Mouse (Mus musculus) midbrain, embryonic 14.5 days (tissue): ENCODE measurements at regions not wholly inside any gene's neighbourhood (a gene's known extent, or its start where the extent isn't known, plus 50 kb on each side); places are given as distances from the start of the nearest gene placed in this dataset.
A peak's percentile ranks its signal among the peaks of the same experiment; 100 is the strongest.

Experiments
- ATAC-seq: fragments of 200-750 bp; cut with Nextera tagmentation; 2 replicates; pipeline ENCODE4 v1.8.0; 2017; ENCODE audit warnings: moderate number of reproducible peaks, moderate library complexity; ENCODE audit not compliant: low FRiP score, low TSS enrichment
- DNase-seq: peaks from one replicate; pipeline ENCODE4 v3.0.0-alpha.2; 2015
- H3K27ac ChIP-seq: fragments of 300-500 bp; sonication (generic); replicated peaks from 2 replicates; pipeline ENCODE4 v1.5.1; 2014; ENCODE audit warnings: mild to moderate bottlenecking, low read depth, low read length, moderate library complexity
- H3K27me3 ChIP-seq: fragments of 300-500 bp; sonication (generic); 2 replicates; pipeline ENCODE4 v1.6.1; 2014; ENCODE audit warnings: low read length, control low read depth, mixed read lengths; ENCODE audit not compliant: control insufficient read depth, insufficient read depth
- H3K36me3 ChIP-seq: fragments of 300-500 bp; sonication (generic); 2 replicates; pipeline ENCODE4 v1.6.1; 2014; ENCODE audit warnings: low read length, control low read depth; ENCODE audit not compliant: control insufficient read depth, insufficient read depth
- H3K4me1 ChIP-seq: fragments of 300-500 bp; sonication (generic); 2 replicates; pipeline ENCODE4 v1.6.1; 2014; ENCODE audit warnings: mild to moderate bottlenecking, antibody characterized with exemption, low read length, control low read depth; ENCODE audit not compliant: control insufficient read depth, insufficient read depth
- H3K4me2 ChIP-seq: fragments of 300-500 bp; sonication (generic); 2 replicates; pipeline ENCODE4 v1.6.1; 2014; ENCODE audit warnings: mild to moderate bottlenecking, low read length, moderate library complexity
- H3K4me3 ChIP-seq: fragments of 300-500 bp; sonication (generic); replicated peaks from 2 replicates; pipeline ENCODE4 v1.5.1; 2014; ENCODE audit warnings: low read depth, low read length
- H3K9ac ChIP-seq: fragments of 300-500 bp; sonication (generic); replicated peaks from 2 replicates; pipeline ENCODE4 v1.6.1; 2014; ENCODE audit warnings: mild to moderate bottlenecking, low read length, moderate library complexity
- H3K9me3 ChIP-seq: fragments of 300-500 bp; sonication (generic); 2 replicates; pipeline ENCODE4 v1.6.1; 2016; ENCODE audit warnings: low read length, control low read depth, mixed read lengths; ENCODE audit not compliant: control insufficient read depth
- WGBS: fragments of 180-500 bp; shearing (Covaris S2); extraction: QIAGEN DNeasy Blood & Tissue Kit; methylation state at CpG from one replicate; pipeline ENCODE4 v1.1.7; 2014; 5-methylcytosine and 5-hydroxymethylcytosine counted together

DNA sequence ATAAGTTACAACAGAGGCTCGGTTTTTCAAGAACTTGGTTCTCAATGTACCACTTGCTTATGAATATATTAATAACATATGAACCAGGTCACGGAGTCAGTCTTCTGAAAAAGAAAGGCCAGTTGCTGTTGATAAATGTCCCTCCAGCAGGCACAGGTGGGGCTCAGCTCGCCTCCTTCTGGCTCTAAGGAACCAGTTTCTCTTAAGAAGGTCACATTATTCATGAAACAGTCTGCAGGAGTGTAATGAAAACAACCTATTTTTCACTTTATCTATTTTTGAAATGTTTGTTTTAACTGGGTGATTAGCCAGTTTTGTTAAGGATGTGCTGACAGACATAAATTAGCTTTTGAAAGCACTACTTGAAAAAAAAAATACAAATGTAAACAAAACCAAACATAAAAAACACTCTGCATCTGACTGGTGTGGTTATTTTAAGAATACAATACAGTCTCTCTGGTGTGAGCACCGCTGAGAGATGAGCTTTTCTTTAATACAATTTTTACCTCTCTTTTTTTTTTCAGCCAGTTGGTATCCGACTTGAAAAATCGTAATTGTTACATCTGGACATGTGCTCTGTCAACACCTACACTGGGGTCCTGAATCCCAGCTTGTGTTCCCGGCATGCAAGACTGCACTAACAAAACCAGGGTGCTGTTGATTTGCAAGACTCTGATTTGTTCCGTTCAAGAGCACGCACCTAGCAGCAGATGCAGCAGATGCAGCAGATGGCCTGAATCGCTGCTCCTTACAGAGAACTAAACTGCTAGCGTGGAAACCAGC is 651.8 kb downstream of the Ntrk3 start:
- no peak overlapping the region for H3K9ac ChIP-seq
- no peak for ATAC-seq
- H3K36me3 ChIP-seq: no peaks in the 10 kb centered on the region
- no peak overlapping the region for H3K27ac ChIP-seq
- DNase-seq: peak; percentile 51
- H3K4me1 ChIP-seq: no peaks in the 10 kb centered on the region; the same call in 1 of the 2 replicates
- WGBS: 50% methylated on average over 11 of the region's 11 CpGs
- no peak overlapping the region for H3K4me2 ChIP-seq
- no peaks in the 10 kb centered on the region for H3K27me3 ChIP-seq
- H3K4me3 ChIP-seq: no peak overlapping the region
- no peaks in the 10 kb centered on the region for H3K9me3 ChIP-seq

DNA sequence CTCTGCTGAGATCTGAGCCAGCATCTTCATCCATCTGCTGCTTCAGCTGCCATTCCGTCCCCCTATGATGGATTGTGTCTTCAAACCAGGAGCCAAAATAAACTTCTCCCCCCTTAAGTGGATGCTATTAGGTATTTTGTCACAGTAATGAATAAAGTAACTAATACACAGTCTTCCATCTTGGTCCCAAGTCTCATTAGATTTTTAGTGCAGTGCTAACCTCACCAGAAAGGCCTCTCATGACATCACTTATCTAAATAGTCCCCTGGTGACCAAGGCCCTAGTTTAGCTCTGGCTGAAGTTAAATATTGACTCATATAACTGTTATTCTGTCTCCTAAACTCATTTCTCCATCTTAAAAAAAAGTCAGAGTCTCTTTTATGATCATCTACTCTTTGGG is 658.1 kb downstream of the Ntrk3 start:
- Histone ChIP-seq H3K27me3 (no peaks in the 10 kb centered on the region), H3K27ac (no peak overlapping the region), H3K4me1 (no peaks in the 10 kb centered on the region), H3K36me3 (no peaks in the 10 kb centered on the region), H3K9ac (no peak overlapping the region), H3K4me2 (no peak overlapping the region), H3K4me3 (no peak overlapping the region), H3K9me3 (no peaks in the 10 kb centered on the region)
- 96% methylated on average over 1 of the region's 1 CpGs for WGBS
- ATAC-seq (no peak), DNase-seq (no peak)

DNA sequence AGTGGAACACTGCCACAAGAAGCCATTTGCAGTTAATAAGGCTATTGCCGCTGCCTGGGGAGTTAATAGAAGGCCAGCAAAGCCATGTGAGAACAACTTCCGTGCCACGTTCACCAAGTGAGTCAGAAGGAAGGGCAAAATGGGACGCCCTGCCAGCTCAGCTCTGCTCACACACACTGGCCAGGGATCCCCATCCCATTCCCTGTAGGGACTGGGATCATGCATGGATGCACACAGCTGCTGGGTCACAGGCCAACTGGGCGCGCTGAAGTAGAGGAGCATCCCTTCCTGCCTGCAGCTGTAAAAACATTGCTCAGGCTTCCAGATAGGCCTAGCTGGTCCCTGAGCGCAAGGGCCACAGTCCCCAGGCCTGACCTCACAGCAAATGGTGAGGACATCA is 666.7 kb downstream of the Ntrk3 start:
- Histone ChIP-seq H3K27me3 (no peaks in the 10 kb centered on the region), H3K27ac (no peak overlapping the region), H3K9me3 (no peaks in the 10 kb centered on the region), H3K4me2 (no peak overlapping the region), H3K9ac (no peak overlapping the region), H3K4me3 (no peak overlapping the region), H3K36me3 (no peaks in the 10 kb centered on the region), H3K4me1 (no peaks in the 10 kb centered on the region)
- ATAC-seq (no peak), DNase-seq (no peak)
- 76% methylated on average over 7 of the region's 7 CpGs for WGBS

DNA sequence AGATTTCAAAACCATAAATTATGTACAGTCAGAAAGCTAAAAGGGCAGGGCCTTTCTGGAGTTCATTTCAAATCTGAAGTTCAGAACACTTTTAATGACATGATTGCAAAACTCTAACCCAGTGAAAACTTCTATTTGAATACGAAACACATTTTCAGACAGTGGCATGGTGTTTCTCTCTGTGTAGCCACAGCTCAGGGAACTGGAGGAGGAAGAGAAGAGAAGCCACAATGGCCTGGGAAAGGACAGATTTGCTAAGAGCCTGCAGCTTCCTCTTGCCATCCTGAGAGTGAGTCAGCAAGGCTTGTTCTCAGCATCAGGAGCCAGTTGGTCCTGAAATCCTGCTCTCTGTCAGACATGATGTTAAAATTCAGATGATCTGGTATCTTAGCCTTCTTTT is 676.2 kb downstream of the Ntrk3 start:
- no peak overlapping the region for H3K4me3 ChIP-seq
- H3K36me3 ChIP-seq: no peaks in the 10 kb centered on the region
- H3K4me1 ChIP-seq: no peaks in the 10 kb centered on the region
- DNase-seq (no peak), ATAC-seq (no peak)
- no peak overlapping the region for H3K9ac ChIP-seq
- 84% methylated on average over 1 of the region's 1 CpGs for WGBS
- no peak overlapping the region for H3K27ac ChIP-seq
- no peaks in the 10 kb centered on the region for H3K9me3 ChIP-seq
- no peaks in the 10 kb centered on the region for H3K27me3 ChIP-seq
- no peak overlapping the region for H3K4me2 ChIP-seq

DNA sequence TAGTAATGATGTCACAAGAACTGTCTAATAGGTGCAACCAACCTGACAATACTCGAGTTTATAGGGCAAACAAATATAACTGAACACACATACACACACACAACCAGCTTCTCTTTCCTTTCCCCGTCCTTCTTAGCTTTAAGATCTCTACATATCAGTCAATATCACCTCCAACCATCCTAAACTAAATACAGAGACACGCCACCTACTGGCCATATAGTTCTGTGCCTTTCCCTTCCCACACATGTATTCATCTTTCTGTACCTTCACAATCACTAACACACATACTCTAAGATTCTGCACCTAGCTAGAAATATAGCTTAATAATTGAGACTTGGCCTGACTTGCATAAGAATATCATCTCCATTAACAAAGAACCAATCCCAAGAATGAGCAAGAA is 688.2 kb downstream of the Ntrk3 start:
- Histone ChIP-seq H3K4me3 (no peak overlapping the region), H3K27me3 (no peaks in the 10 kb centered on the region), H3K4me2 (no peak overlapping the region), H3K9me3 (no peaks in the 10 kb centered on the region), H3K36me3 (no peaks in the 10 kb centered on the region), H3K4me1 (no peaks in the 10 kb centered on the region), H3K9ac (no peak overlapping the region), H3K27ac (no peak overlapping the region)
- 64% methylated on average over 3 of the region's 3 CpGs for WGBS
- ATAC-seq: no peak
- DNase-seq: no peak

DNA sequence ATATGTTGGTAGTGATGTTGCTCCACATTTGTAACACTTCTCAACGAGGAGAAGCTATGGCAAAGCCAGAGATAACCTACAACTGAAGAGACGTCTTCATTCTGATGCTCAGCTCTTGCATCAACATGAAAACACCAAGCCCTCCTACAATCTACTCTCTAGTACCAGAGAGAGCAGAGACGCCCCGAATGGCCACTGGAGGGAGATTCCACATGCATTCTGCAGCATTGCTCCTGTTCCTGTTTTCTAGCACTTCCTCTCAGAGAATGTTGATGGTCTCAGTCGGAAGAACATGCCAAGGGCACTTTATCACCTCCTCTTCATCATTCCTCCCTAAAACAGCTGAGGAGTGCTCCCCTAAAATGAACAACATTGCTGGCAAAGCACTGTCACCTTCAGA is 692.4 kb downstream of the Ntrk3 start:
- no peak overlapping the region for H3K4me3 ChIP-seq
- peak; percentile 31 for DNase-seq
- no peak overlapping the region for H3K4me2 ChIP-seq
- no peaks in the 10 kb centered on the region for H3K4me1 ChIP-seq
- no peak overlapping the region for H3K27ac ChIP-seq
- H3K9me3 ChIP-seq: no peaks in the 10 kb centered on the region
- H3K36me3 ChIP-seq: no peaks in the 10 kb centered on the region
- ATAC-seq: no peak
- no peak overlapping the region for H3K9ac ChIP-seq
- WGBS: 70% methylated on average over 5 of the region's 5 CpGs
- no peaks in the 10 kb centered on the region for H3K27me3 ChIP-seq

DNA sequence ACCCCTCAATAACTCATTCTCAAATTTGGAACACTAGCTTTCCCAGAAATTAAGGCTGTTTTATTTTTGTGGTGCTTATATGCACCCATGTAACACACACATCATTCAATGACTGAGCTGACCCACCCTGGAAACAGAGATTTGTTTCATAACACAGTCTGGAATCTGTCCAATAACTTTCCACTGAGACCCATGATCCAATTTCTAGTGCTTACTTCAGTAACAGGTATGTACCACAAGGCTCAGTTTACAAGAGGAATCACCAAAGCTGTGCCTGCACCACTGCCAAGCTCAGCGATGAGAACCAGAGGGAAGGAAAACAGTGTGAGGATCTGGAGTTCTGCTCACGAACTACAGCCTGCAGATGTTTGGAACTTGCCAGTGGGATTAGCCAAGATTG is 706.8 kb downstream of the Ntrk3 start:
- Histone ChIP-seq H3K27ac (no peak overlapping the region), H3K4me2 (no peak overlapping the region), H3K27me3 (no peaks in the 10 kb centered on the region), H3K9ac (no peak overlapping the region), H3K4me1 (no peaks in the 10 kb centered on the region), H3K36me3 (no peaks in the 10 kb centered on the region), H3K4me3 (no peak overlapping the region), H3K9me3 (no peaks in the 10 kb centered on the region)
- no peak for DNase-seq
- ATAC-seq: no peak
- 85% methylated on average over 2 of the region's 2 CpGs for WGBS

DNA sequence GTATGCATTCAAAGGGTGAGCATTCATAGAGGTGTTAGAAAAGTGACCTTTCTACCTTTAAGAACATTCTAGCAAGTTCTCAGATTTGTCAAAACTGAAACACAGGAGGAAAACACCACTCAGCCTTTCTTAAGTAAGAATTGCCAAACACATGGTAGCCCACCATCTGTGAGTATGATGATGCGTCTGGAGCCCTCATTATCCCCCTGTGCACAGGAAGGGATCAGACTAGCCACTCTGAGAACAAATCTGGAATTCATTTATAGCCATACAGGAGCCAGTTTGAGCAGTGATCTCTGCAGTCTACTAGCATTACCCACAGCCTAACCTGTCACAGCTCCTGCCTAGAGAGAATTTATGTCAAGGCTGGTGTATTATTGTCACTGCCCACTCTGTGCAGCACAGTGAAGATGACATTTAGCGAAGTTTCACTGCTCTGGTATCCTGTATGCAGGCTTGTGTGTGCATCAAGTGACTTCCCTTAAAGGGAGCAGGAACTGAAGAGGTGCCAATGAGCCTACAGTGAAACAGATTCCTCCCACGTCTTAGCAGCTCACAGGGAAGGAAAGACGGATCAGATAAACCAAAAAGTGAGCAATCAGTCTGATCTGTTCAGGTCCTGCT is 710.7 kb downstream of the Ntrk3 start:
- H3K27ac ChIP-seq: no peak overlapping the region
- WGBS: 83% methylated on average over 4 of the region's 4 CpGs
- no peak for ATAC-seq
- DNase-seq: no peak
- H3K9ac ChIP-seq: no peak overlapping the region
- no peaks in the 10 kb centered on the region for H3K36me3 ChIP-seq
- no peaks in the 10 kb centered on the region for H3K27me3 ChIP-seq
- no peaks in the 10 kb centered on the region for H3K9me3 ChIP-seq
- H3K4me1 ChIP-seq: no peaks in the 10 kb centered on the region
- no peak overlapping the region for H3K4me2 ChIP-seq
- no peak overlapping the region for H3K4me3 ChIP-seq

DNA sequence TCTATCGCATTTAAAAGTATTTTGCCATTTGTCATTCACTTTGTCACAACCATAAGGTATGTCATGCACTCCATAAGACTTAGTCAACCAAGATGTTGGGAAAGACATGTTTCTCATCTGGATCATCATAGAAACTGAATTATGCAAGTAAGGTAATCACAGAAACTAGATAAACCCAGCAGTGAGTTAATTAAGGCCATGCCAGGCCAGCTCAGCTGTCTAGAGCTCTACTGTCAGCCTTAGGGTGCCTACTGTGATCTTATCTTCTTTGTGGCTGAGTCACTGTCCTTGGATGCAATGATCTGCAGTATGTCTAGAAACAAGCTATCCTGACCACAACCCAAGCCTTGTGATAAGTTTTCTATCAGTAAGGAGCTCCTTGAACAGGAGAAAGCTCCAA is 714.2 kb downstream of the Ntrk3 start:
- no peak for DNase-seq
- no peak for ATAC-seq
- Histone ChIP-seq H3K27ac (no peak overlapping the region), H3K27me3 (no peaks in the 10 kb centered on the region), H3K4me1 (no peaks in the 10 kb centered on the region), H3K9me3 (no peaks in the 10 kb centered on the region), H3K4me3 (no peak overlapping the region), H3K9ac (no peak overlapping the region), H3K36me3 (no peaks in the 10 kb centered on the region), H3K4me2 (no peak overlapping the region)
- 93% methylated on average over 1 of the region's 1 CpGs for WGBS
